Mouse (Mus musculus) lung, adult 2 months (tissue): ENCODE results near the gene Col20a1.

Source experiments
- CTCF ChIP-seq: fragments of 200-500 bp; IDR thresholded peaks from 2 replicates; pipeline ENCODE4 v1.5.1; 2011; ENCODE audit warnings: mild to moderate bottlenecking, low read length, control low read depth; ENCODE audit not compliant: insufficient read depth
- POLR2A ChIP-seq: fragments of 200-500 bp; IDR thresholded peaks from 2 replicates; pipeline ENCODE4 v1.6.1; 2011; ENCODE audit warnings: low read depth, mild to moderate bottlenecking, control low read depth, low read length, borderline replicate concordance; ENCODE audit errors: extremely low read depth

DNA sequence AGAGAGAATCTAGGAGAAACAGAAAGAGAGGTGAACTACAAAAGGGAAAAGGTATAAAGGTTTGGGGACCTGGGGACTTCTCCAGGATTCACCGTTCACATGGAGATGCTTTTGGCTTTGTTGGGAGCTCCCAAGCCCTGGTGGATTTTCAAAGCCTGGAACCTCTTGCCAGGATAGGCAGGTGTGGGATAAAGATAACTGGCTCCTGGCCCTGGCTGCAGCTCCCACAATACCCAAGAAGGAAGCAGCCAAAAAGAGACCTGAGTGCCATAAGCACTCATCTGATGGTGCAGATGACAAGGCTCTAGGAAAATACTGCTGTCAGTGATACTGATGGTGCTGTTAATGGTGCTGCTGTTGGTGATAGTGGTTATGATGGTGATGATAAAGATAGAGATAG, 65.8 kb downstream of the Col20a1 start:
- TF ChIP-seq POLR2A, result no peak
- no peak for TF ChIP-seq CTCF
